Mouse (Mus musculus) ES-E14 (cell line): ENCODE measurements at regions not wholly inside any gene's neighbourhood (a gene's known extent, or its start where the extent isn't known, plus 50 kb on each side); places are given as distances from the start of the nearest gene placed in this dataset.

ENCODE experiments used
- CHD2 ChIP-seq: IDR thresholded peaks from 2 replicates; pipeline ENCODE4 v1.6.1; 2014; ENCODE audit warnings: mild to moderate bottlenecking, low read depth, low read length, inconsistent platforms
- MAFK ChIP-seq: IDR thresholded peaks from 2 replicates; pipeline ENCODE4 v1.6.1; 2014; ENCODE audit warnings: mild to moderate bottlenecking, low read depth, low read length, inconsistent platforms; ENCODE audit not compliant: insufficient read depth

DNA sequence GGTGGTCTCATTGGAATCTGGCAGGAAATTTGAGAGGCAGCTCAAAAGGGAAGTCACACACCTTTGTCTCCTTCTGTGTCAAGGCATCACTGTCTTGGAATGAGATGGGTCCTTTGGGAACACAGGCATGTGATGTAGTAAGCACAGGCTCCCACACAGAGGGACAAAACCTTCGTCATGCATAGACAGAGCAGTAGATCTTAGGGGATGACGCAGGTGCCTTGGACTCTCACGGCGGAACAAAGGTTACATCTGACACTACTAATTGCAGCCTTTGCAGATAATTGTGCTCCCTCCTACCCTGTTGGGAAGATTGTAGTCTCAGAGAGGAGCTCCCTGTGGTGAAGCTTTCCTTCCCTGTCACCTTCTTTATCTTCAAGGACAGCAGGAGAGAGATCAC lies 131.3 kb upstream of the Plxnc1 start:
- TF ChIP-seq CHD2, result no peak
- TF ChIP-seq MAFK, result no peak
